Mouse (Mus musculus): ENCODE data around the gene Slc10a1. TPM values are rescaled to one million over a fixed set of nuclear protein-coding genes. Genes with fewer than 3 reads are reported as not detected.
A peak's percentile ranks its signal among the peaks of the same experiment; 100 is the strongest.
"Not testable (repeated sequence)": the region's sequence is repeated elsewhere in the genome, so short reads cannot be mapped to it uniquely, and the experiment has no call there.

Slc10a1 gene
- polyA plus RNA-seq, 1 experiment from 2014 or later: 0.60 TPM

DNA sequence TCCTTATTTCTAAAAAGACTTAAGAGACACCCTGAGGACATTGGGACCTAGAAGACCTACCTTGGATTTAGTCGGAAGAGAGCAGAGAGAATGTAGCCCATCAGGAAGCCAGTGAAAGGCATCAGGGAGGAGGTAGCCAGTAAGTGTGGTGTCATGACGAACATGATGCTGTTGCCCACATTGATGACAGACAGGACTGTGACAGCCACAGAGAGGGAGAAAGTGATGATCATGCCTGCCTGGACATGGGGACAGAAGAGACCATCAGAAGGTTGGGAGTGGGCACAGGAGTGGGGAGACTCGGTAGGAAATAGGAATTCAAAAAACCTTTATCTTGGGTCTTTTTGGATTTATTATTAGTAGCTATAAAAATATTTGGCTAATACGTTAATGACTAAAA is 10.5 kb downstream of the Slc10a1 start:
- Histone ChIP-seq H3K4me3 (no peak overlapping the region), H3K4me2 (no peak overlapping the region), H3K27me3 (replicated peaks) (no peaks in the 10 kb centered on the region), H3K36me3 (peaks cover 82% of the 10 kb centered on the region), H3K9me3 (replicated peaks) (no peaks in the 10 kb centered on the region), H3K9ac (no peak overlapping the region), H3K4me1 (no peaks in the 10 kb centered on the region), H3K27ac (no peak overlapping the region)
- WGBS (ENCODE audit: insufficient replicate concordance): 80% methylated on average over 4 of the region's 4 CpGs
- no peak for ATAC-seq

DNA sequence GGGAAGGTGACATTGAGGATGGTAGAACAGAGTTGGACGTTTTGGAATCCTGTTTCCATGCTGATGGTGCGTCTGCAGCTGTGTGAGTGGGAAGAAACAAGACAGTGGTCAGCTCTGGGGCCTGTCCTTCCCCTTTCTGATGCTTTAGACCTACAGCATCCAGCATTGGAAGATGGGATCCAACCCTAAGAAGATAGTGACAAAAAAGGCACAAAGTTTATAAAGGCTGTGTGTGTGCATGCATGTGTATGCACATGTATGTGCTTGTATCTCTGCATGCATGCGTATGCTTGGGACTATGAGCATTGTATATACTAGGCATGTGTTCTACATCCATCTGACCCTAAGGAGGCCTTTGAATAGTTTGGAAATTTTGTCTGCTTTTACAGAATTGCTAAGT is 12.5 kb downstream of the Slc10a1 start:
- no peak overlapping the region for H3K4me3 ChIP-seq
- H3K9me3 ChIP-seq (replicated peaks): no peaks in the 10 kb centered on the region
- 78% methylated on average over 3 of the region's 3 CpGs for WGBS (ENCODE audit: insufficient replicate concordance)
- H3K27ac ChIP-seq: no peak overlapping the region
- H3K36me3 ChIP-seq: peaks cover 97% of the 10 kb centered on the region
- no peak overlapping the region for H3K9ac ChIP-seq
- 0 out of 2 replicates have a peak, but pooled peaks cover 3% of the 10 kb centered on the region for H3K4me1 ChIP-seq
- H3K27me3 ChIP-seq (replicated peaks): no peaks in the 10 kb centered on the region
- H3K4me2 ChIP-seq: no peak overlapping the region
- no peak for ATAC-seq

- Histone ChIP-seq H3K36me3 (peaks cover 94% of the 10 kb centered on the region), H3K9ac (no peak overlapping the region), H3K27ac (no peak overlapping the region), H3K4me3 (no peak overlapping the region), H3K9me3 (replicated peaks) (no peaks in the 10 kb centered on the region), H3K4me2 (no peak overlapping the region), H3K27me3 (replicated peaks) (no peaks in the 10 kb centered on the region), H3K4me1 (peaks cover 18% of the 10 kb centered on the region)
- no peak for ATAC-seq
- WGBS (ENCODE audit: insufficient replicate concordance): 87% methylated on average over 1 of the region's 1 CpGs
Measured at GRCm38 (mm10) chr12:80952526-80952925, 16.0 kb downstream of the Slc10a1 start.

DNA sequence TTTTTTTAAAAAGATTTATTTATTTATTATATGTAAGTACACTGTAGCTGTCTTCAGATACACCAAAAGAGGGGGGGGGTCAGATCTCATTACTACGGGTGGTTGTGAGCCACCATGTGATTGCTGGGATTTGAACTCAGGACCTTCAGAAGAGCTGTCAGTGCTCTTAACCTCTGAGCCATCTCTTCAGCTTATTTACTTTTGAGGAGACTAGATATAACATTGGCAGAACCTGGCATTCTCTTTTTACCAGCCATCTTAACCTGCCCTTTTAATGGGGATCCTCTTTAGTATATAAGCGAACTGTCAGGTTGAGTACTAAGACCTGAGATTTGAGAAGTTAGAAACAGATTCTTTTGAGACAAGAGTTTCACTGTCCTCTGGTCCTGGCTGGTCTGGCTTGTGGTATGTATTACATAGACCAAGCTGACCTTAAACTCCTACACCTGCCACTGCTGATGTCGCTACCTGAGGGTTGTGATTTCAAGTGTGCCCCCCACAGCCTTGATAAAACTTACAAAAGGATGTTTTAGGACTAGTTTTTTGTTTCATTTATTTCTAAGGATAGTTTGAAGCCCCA is 16.8 kb downstream of the Slc10a1 start:
- Histone ChIP-seq H3K4me1 (peaks cover 26% of the 10 kb centered on the region), H3K4me2 (no peak overlapping the region), H3K4me3 (no peak overlapping the region), H3K9me3 (replicated peaks) (no peaks in the 10 kb centered on the region), H3K36me3 (peaks cover 94% of the 10 kb centered on the region), H3K27ac (no peak overlapping the region), H3K9ac (no peak overlapping the region), H3K27me3 (replicated peaks) (no peaks in the 10 kb centered on the region)
- WGBS (ENCODE audit: insufficient replicate concordance): 86% methylated on average over 3 of the region's 3 CpGs
- no peak for ATAC-seq

DNA sequence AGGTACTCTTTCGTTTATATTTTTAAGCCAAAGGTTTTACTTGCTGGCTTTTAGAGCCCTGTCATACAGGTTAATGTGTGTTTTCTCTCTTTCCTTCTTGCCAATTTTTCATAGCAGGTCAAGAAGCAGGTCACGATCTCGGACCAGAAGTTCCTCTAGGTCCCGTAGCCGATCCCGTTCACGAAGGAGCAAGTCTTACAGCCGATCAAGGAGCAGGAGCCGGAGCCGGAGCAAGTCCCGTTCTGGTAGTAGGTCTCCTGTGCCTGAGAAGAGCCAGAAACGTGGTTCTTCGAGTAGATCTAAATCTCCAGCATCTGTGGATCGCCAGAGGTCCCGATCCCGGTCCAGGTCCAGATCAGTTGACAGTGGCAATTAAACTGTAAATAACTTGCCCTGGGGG is 18.9 kb downstream of the Slc10a1 start:
- not testable (repeated sequence) for H3K27ac ChIP-seq; H3K9ac ChIP-seq; H3K4me2 ChIP-seq; H3K9me3 ChIP-seq (replicated peaks); ATAC-seq; H3K27me3 ChIP-seq (replicated peaks); H3K4me3 ChIP-seq
- H3K4me1 ChIP-seq: peaks cover 32% of the 10 kb centered on the region
- WGBS (ENCODE audit: insufficient replicate concordance): 92% methylated on average over 16 of the region's 16 CpGs
- H3K36me3 ChIP-seq: peaks cover 78% of the 10 kb centered on the region

- 93% methylated on average over 18 of the region's 18 CpGs for WGBS (ENCODE audit: insufficient replicate concordance)
Measured at GRCm38 (mm10) chr12:80948202-80948601, 20.3 kb downstream of the Slc10a1 start.

DNA sequence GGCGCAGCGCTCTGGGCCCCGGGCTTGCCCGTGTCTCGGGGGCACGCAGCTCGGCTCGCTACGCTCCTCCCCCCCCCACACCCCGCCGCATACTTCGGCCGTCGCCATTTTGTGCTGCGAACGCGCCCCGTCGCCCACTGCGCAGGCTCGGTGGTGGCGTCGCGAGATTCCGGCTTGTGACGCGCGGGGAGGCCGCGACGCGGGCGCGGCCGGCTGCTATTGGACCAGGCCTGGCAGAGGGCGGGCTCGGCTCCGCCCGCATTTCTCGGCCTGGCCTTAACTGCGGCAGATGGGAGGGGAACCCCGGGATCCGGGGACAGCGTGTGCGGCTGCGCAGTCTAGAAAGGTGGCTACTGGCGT is 22.5 kb downstream of the Slc10a1 start:
- peaks cover 62% of the 10 kb centered on the region for H3K4me1 ChIP-seq
- no peaks in the 10 kb centered on the region for H3K9me3 ChIP-seq (replicated peaks)
- peak; percentile 92 for ATAC-seq
- no peaks in the 10 kb centered on the region for H3K27me3 ChIP-seq (replicated peaks)
- peaks cover 42% of the 10 kb centered on the region for H3K36me3 ChIP-seq
- H3K4me2 ChIP-seq: peak overlapping the region; percentile 86
- peak overlapping the region; percentile 93 for H3K4me3 ChIP-seq
- H3K27ac ChIP-seq: peak overlapping the region; percentile 97
- H3K9ac ChIP-seq: peak overlapping the region; percentile 99
- WGBS (ENCODE audit: insufficient replicate concordance): 5% methylated on average over 47 of the region's 47 CpGs

More at GRCm38 (mm10) chr12:80948202-80948601, 20.3 kb downstream of the Slc10a1 start:
- 0 out of 2 replicates have a peak overlapping the region, but pooled peaks have one; percentile 5 for H3K4me3 ChIP-seq
- H3K4me2 ChIP-seq: peak overlapping the region; percentile 18
- no peak overlapping the region for H3K27ac ChIP-seq
- H3K9ac ChIP-seq: 0 out of 2 replicates have a peak overlapping the region, but pooled peaks have one; percentile 7
- H3K36me3 ChIP-seq: peaks cover 64% of the 10 kb centered on the region
- H3K4me1 ChIP-seq: peaks cover 46% of the 10 kb centered on the region
- H3K27me3 ChIP-seq (replicated peaks): no peaks in the 10 kb centered on the region
- H3K9me3 ChIP-seq (replicated peaks): no peaks in the 10 kb centered on the region
- ATAC-seq: no peak

GRCm38 (mm10) chr12:80945334-80945995 is 23.0 kb downstream of the Slc10a1 start, which contains the start of gene Srsf5:
TSS of gene Srsf5 (plus strand) at chr12:80945504.
- peak; percentile 77 for ATAC-seq
- under 1% methylated on average over 57 of the region's 57 CpGs for WGBS (ENCODE audit: insufficient replicate concordance)
- peak within 1 kb of the TSS; percentile 93 for H3K4me3 ChIP-seq

GRCm38 (mm10) chr12:80944963-80945333 is 23.6 kb downstream of the Slc10a1 start:
- not testable (repeated sequence) for ATAC-seq; H3K9me3 ChIP-seq (replicated peaks); H3K27me3 ChIP-seq (replicated peaks)
- Histone ChIP-seq H3K4me1 (peaks cover 68% of the 10 kb centered on the region), H3K27ac (peak overlapping the region; percentile 97), H3K36me3 (peaks cover 36% of the 10 kb centered on the region), H3K4me3 (peak overlapping the region; percentile 93), H3K9ac (peak overlapping the region; percentile 99), H3K4me2 (peak overlapping the region; percentile 86)
- WGBS (ENCODE audit: insufficient replicate concordance): under 1% methylated on average over 9 of the region's 9 CpGs

More at GRCm38 (mm10) chr12:80945334-80945995, 23.0 kb downstream of the Slc10a1 start, which contains the start of gene Srsf5:
- H3K36me3 ChIP-seq: peaks cover 37% of the 10 kb centered on the region
- H3K9me3 ChIP-seq (replicated peaks): no peaks in the 10 kb centered on the region
- peak within 1 kb of the TSS; percentile 86 for H3K4me2 ChIP-seq
- H3K27me3 ChIP-seq (replicated peaks): no peaks in the 10 kb centered on the region
- H3K9ac ChIP-seq: peak within 1 kb of the TSS; percentile 99
- peaks cover 63% of the 10 kb centered on the region for H3K4me1 ChIP-seq
- peak within 1 kb of the TSS; percentile 97 for H3K27ac ChIP-seq

DNA sequence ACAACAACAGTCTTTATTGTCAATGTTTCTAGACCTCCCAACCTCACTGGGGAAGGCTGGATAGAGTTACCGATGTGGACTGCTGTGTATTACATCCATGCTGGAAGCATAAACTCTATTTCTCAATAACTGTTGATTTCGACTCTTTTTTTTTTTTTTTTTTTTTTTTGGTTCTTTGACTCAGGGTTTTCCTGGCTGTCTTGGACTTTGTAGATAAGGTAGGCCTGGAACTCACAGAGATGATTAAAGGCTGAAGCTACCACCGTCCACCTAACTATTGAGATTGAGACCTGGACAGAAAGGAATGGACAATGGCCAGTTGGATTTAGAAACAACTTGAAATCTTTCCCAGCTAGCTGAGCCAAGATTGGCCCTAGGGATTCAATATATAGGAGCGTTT is 24.3 kb downstream of the Slc10a1 start:
- Histone ChIP-seq H3K4me3 (peak overlapping the region; percentile 93), H3K4me2 (peak overlapping the region; percentile 86), H3K27me3 (replicated peaks) (no peaks in the 10 kb centered on the region), H3K36me3 (peaks cover 28% of the 10 kb centered on the region), H3K9me3 (replicated peaks) (no peaks in the 10 kb centered on the region), H3K9ac (peak overlapping the region; percentile 50), H3K27ac (peak overlapping the region; percentile 97), H3K4me1 (peaks cover 75% of the 10 kb centered on the region)
- WGBS (ENCODE audit: insufficient replicate concordance): 50% methylated on average over 4 of the region's 4 CpGs
- no peak for ATAC-seq

DNA sequence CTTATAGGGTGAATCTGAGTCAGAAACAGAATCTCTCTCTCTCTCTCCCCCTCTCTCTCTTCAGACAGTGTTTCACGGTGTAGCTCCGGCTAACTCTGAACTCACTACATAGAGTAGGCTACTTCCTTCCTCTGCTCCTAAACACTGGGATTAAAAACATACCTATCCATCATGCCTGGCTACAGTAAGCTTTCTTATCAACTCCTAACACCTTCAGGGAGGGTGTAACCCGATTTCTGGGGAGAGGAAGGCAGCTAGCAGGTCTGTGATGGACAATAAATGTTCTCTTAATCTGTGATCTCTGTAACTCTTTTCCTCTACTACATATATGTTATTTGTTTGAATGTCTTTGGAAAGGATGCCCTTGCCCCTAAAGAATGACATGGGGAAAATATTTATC is 25.1 kb downstream of the Slc10a1 start:
- peaks cover 21% of the 10 kb centered on the region for H3K36me3 ChIP-seq
- H3K4me1 ChIP-seq: peaks cover 79% of the 10 kb centered on the region
- peak overlapping the region; percentile 50; the same call in 1 of the 2 replicates for H3K9ac ChIP-seq
- no peak overlapping the region for H3K4me3 ChIP-seq
- WGBS (ENCODE audit: insufficient replicate concordance): 19% methylated on average over 3 of the region's 3 CpGs
- ATAC-seq: peak; percentile 68
- H3K4me2 ChIP-seq: peak overlapping the region; percentile 86
- H3K27me3 ChIP-seq (replicated peaks): no peaks in the 10 kb centered on the region
- H3K27ac ChIP-seq: peak overlapping the region; percentile 97
- no peaks in the 10 kb centered on the region for H3K9me3 ChIP-seq (replicated peaks)

DNA sequence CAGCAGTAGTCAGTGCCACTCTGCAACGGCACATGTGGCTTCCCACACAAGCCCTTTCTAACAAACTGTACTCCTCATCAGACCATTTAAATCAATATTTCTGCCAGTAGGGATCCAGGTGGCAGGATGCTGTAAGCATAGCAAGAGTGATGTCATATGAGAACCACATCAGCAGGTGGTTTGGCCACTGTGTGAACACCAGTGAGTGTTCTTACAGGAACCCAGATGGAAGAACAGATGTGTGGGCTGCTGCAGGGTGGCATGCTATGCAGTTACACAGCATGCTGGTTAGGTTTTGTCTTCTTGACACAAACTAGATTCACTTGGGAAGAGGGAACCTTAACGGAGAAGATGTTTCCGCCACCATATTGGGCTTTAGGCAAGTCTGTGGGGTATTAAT is 26.6 kb downstream of the Slc10a1 start:
- Histone ChIP-seq H3K36me3 (peaks cover 7% of the 10 kb centered on the region), H3K9ac (no peak overlapping the region), H3K4me3 (no peak overlapping the region), H3K27ac (peak overlapping the region; percentile 39; the same call in 1 of the 2 replicates), H3K27me3 (replicated peaks) (no peaks in the 10 kb centered on the region), H3K4me1 (peaks cover 77% of the 10 kb centered on the region), H3K4me2 (no peak overlapping the region), H3K9me3 (replicated peaks) (no peaks in the 10 kb centered on the region)
- no peak for ATAC-seq
- 91% methylated on average over 3 of the region's 3 CpGs for WGBS (ENCODE audit: insufficient replicate concordance)

Data from liver, embryonic 12.5 days (tissue).